Mouse (Mus musculus) gastrocnemius, adult 18-20 months (tissue): ENCODE results near the gene Six6. TPM values are rescaled to one million over a fixed set of nuclear protein-coding genes. Genes with fewer than 3 reads are reported as not detected.

Experiments used
- DNase-seq: peaks from one replicate; pipeline ENCODE4 v3.0.0; 2021; ENCODE audit warnings: low spot score
- long read RNA-seq, 2 experiments: library from polyadenylated mRNA; stranded (forward); transcript quantifications; one replicate each; pipeline ENCODE4 v2.0.0; 2021
- total RNA-seq, 2 experiments: library from RNA; stranded (reverse); gene quantifications; 2 replicates each; pipeline ENCODE4 v1.2.3; 2021

The Six6 gene
- total RNA-seq: not detected
- long read RNA-seq, experiment 1: 0 reads
- long read RNA-seq, experiment 2: 0 reads

GRCm38 (mm10) chr12:72939616-72940015 lies at the start of gene Six6:
Gene Six6, plus strand, starts transcription at chr12:72939892.
- no peak for DNase-seq

DNA sequence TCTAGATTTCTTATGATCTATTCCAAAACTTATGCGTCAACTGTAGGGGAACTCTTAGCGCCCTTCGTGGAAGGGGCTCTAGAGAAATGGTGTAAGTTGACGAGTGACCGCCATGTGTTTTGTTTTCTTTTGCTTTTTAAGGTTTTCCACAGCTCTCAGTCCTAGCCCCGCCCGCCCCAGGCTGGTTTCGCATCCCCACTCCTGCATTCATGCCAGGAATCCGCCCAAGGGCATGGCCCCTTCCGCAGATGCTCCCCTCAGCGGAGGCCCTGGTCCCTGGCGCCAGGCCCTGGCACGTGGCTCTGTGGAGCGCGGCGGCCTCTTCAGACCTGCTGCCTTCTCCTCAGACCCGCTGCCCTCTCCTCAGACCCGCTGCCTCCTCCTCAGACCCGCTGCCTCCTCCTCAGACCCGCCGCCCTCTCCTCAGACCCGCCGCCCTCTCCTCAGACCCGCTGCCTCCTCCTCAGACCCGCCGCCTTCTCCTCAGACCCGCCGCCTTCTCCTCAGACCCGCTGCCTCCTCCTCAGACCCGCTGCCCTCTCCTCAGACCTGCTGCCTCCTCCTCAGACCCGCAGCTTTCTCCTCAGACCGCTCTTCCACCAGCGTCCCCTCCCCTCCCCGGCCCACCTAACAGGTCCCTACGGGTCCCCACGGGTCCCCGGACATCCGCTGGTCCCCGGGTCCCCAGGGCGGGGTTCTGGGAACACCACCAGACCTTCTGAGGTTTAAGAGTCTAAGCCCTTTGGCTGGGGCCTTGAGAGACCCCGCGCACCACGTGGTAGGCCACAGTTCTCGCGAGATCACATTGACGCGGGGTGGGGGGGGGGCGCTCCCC lies 22.3 kb upstream of the Six6 start:
- no peak for DNase-seq

DNA sequence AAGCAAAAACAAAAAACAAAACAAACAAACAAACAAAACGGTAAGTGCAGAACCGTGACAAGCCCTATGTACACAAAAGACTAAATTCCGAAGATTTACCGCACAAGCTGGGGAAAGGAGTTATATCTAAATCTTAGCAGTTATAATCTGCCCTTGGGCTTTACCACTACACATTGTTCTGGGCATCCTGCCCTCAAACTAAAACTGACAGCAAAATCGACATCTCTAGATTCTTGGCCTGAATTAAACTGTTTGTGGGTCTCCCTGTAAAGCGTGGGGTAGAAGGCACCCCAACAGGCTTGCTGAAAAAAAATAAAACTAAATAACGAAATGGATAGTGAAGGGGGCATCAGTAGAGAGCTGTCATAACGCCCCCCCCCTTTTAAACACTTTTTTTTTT lies 2.9 kb upstream of the Six6 start:
- DNase-seq: no peak

- no peak for DNase-seq
Measured at GRCm38 (mm10) chr12:72937537-72938120, 2.1 kb upstream of the Six6 start.

DNA sequence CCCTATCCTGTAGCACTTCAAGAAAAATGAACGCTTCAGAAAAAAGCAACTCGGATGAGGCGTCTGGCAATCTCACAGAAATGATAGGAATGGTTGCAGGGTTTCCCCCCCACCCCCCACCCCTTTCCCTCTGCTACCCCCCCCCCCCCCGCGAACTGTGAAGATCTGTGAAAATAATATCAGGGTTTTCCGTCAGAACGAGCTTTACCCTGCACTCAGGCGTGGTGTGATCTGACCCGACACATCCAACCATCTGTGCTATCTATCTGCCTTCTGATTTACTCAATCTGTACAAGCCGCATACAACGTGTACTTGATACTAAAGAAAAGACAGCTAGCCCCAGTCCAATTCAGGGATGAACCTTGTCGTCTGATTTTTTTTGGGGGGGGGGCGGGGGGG lies 1.5 kb upstream of the Six6 start:
- DNase-seq: no peak

DNA sequence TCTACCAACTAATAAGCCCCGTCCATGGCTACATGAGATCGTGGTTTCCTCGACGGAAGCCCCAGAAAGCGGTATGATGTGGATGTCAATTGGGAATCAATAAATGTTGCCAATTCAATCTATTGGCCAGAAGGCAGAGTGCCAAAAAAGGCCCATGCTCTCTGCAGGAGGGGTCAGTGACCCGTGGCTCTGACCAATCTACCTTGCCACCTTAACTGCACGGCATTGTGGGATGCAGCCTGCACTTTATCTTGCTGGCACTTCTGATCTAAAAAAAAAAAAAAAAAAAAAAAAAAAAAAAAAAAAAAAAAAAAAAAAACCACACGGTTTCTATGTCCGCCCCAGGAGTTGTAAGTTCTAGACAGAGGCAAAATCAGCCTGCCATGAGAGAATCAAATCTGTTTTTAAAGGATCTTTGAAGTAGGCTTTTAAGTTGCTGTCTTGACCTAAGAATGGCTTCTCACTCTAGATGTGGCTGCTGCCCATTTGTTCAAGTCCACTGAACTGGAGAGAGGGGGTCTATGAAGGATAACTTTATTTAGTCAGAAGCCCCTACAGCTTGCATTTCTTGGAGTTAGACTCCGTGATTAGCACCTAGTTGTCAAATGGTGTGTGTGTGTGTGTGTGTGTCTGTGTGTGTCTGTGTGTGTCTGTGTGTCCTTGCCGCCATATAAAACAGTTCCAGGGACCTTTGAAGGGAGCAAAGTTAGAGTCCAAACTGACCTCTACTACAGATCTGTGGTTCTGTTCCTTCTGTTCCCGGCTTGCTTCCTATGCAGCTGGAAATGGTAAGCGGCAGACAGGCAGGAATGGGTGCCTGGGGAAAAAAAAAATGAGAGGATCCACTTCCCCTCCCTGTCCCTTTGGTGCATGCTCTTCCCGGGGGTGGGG lies 847 bp upstream of the Six6 start:
- DNase-seq: no peak

- DNase-seq: no peak
Measured at GRCm38 (mm10) chr12:72940071-72940821, 554 bp downstream of the Six6 start, which contains the start of gene 4930447C04Rik. Gene 4930447C04Rik, minus strand, starts transcription at chr12:72940774.

- no peak for DNase-seq
Measured at GRCm38 (mm10) chr12:72940822-72941397, 1.2 kb downstream of the Six6 start.

DNA sequence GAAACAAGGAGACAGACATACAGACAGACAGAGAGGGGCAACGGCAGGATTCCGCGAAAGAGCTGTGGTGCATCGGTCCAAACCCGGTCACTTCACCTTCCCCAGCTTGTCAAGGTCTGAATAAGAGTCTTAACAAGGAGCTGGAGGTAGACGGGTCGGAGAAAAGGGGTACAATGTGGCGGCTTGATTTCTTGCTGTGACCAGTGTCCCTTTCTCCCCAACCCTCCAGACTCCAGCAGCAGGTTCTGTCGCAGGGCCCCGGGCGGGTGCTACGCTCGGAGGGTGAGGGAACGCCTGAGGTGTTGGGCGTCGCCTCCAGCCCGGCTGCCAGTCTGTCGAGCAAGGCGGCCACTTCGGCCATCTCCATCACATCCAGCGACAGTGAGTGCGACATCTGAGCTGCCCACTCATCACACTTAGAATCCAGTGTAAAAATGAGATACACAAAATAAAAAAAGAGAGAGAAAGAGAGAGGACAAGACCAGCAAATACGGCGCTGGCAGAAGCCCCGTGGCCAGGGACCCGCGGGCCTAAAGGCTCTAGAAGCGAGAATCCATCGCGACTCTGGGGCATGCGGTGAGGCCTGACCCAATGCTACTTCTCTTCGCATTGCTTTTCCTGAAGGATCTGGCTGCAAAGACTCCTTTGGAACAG lies 1.8 kb downstream of the Six6 start:
- DNase-seq: no peak

DNA sequence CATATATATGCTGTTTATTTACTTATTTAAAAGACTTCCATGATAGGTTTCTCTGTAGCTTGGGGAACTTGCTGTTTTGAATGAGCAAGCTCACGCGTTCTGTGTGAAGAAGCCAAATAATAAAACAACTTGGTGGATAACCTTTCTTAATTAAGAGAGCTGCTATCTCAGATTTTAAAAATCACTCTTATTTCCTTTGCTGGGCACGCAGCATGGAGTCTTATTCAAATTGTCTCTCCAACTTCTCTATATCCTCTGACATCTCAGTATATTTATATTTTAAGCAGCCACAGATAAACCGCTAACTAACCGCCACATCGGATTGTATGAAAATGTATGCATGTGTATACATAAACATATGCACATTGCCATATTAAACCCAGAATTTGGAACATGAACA lies 2.5 kb downstream of the Six6 start:
- no peak for DNase-seq

- no peak for DNase-seq
Measured at GRCm38 (mm10) chr12:72943574-72944110, 4.0 kb downstream of the Six6 start.

- no peak for DNase-seq
Measured at GRCm38 (mm10) chr12:72944411-72945225, 4.9 kb downstream of the Six6 start.

DNA sequence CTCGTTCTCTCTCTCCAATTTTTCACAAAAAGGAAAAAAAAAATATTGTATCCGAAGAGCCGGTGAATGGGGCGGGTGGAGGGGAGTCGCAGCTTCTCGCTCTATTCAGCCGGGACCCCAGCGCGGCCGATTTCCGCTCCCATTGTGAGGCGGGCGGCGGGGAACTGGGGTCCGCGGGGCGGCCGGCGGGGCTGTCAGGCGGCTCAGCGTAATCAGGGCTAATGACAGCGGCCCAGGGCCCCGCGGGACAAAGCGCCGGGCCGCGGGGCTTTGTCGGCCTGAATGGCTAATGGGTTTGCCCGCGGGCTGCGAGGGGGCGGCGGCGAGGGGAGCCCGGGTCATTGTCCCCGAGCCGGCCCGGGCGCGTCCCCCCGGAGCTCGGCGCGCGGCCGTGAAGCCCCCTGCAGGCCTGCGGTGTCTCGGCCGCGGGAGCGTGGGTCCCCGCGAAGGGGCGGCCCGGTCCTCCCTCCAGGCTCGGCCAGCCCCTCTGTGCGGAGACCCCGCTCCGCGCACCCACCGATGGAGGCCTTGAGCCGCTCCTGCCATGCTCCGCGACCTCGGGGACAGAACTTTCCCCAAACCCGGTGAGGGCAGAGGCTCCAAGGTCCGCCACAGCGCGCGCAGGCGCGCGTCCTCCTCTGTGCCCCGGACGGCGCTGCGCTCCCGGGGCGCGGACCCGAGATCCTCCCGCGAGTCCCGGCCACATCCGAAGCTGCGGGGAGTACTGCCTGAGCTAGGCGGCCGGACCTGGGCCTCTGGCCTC lies 5.8 kb downstream of the Six6 start:
- DNase-seq: no peak

- no peak for DNase-seq
Measured at GRCm38 (mm10) chr12:72946064-72946395, 6.3 kb downstream of the Six6 start.

GRCm38 (mm10) chr12:72946805-72947204 lies 7.1 kb downstream of the Six6 start:
- DNase-seq: no peak

- no peak for DNase-seq
Measured at GRCm38 (mm10) chr12:72947335-72947734, 7.6 kb downstream of the Six6 start.

DNA sequence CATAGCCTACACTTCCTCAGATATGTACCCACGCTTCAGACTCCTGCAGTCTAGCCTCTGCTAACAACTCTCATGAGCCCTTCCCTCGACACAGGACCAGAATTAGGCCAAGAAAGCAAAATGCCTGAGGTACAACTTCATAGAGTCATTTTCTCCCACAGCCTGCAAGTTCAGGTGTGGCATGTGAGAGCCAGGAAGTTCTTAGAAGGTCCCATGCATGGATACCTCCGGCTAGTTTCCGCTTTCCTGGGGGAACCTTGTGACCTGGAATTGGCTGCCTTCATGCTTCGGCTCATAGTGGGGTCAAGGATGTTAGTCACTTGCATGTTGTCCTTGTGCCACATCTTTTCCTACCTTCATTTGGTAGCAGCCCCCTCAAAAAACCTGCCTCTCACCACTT lies 13.4 kb downstream of the Six6 start:
- no peak for DNase-seq

DNA sequence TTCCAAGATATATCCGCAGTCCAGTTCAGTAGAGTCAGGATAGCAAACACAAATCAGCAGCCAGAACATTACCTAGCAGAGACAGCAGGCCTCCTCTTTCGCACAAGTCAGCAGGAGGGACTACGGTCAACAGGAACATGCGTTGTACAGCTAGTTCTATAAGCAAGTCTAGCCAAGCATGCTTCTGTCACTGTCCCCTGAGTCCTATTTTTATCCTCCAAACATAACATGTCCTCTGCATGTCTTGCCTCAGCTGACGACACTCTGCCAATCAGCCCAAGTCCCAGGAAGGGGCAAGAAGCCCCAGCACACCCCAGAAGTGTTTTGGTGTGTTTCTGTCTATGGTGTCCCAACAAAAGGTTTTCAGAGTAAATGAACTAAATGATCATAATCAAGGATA lies 14.2 kb downstream of the Six6 start:
- DNase-seq: no peak

DNA sequence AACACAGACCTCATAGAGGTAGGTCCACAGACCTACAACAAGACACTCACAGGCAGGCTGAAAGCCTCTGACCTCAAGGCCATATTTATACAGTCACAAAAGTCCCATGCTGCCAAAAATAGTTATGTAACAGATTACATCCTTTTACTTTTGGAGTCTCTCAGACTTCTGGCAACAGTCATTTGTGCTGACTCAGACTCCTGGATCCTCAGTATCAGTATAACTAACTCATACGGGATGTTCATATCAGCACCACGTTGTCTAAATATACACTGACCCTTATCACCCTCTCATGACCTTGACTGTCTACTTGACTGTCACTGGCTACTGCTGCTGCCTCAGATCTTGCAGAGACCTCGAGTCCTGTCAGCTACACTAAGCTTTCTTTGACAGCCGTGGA lies 15.2 kb downstream of the Six6 start:
- no peak for DNase-seq
